Mouse (Mus musculus): ENCODE measurements at regions not wholly inside any gene's neighbourhood (a gene's known extent, or its start where the extent isn't known, plus 50 kb on each side); places are given as distances from the start of the nearest gene placed in this dataset.

- DNase-seq (ENCODE audit: low spot score in 2 of 2): no peak
Measured at GRCm38 (mm10) chr7:145105831-145106493, 102.0 kb downstream of the 1810010D01Rik start.

GRCm38 (mm10) chr7:145102692-145103091, 105.2 kb downstream of the 1810010D01Rik start:
- DNase-seq (ENCODE audit: low spot score in 2 of 2): no peak

- peak; percentile 44 to 73 for DNase-seq (ENCODE audit: low spot score in 2 of 2)
Measured at GRCm38 (mm10) chr7:145102216-145102615, 105.7 kb downstream of the 1810010D01Rik start.

GRCm38 (mm10) chr7:145098335-145098734, 109.6 kb downstream of the 1810010D01Rik start:
- DNase-seq (ENCODE audit: low spot score in 2 of 2): no peak

GRCm38 (mm10) chr7:145094134-145094526, 113.8 kb downstream of the 1810010D01Rik start:
- DNase-seq (ENCODE audit: low spot score in 2 of 2): no peak

- DNase-seq (ENCODE audit: low spot score in 2 of 2): no peak
Measured at GRCm38 (mm10) chr7:145093417-145094133, 114.3 kb downstream of the 1810010D01Rik start.

GRCm38 (mm10) chr7:145092392-145093176, 115.3 kb downstream of the 1810010D01Rik start:
- DNase-seq (ENCODE audit: low spot score in 2 of 2): no peak

GRCm38 (mm10) chr7:145090849-145091248, 117.1 kb downstream of the 1810010D01Rik start:
- DNase-seq (ENCODE audit: low spot score in 2 of 2): no peak

GRCm38 (mm10) chr7:145089315-145089721, 118.6 kb downstream of the 1810010D01Rik start:
- DNase-seq (ENCODE audit: low spot score in 2 of 2): no peak

- DNase-seq (ENCODE audit: low spot score in 2 of 2): no peak
Measured at GRCm38 (mm10) chr7:145088655-145089054, 119.3 kb downstream of the 1810010D01Rik start.

GRCm38 (mm10) chr7:145087790-145088189, 120.1 kb downstream of the 1810010D01Rik start:
- DNase-seq (ENCODE audit: low spot score in 2 of 2): no peak

- no peak for DNase-seq (ENCODE audit: low spot score in 2 of 2)
Measured at GRCm38 (mm10) chr7:145082917-145083752, 124.8 kb downstream of the 1810010D01Rik start.

- no peak for DNase-seq (ENCODE audit: low spot score in 2 of 2)
Measured at GRCm38 (mm10) chr7:145071996-145072790, 132.5 kb upstream of the Ccnd1 start.

- no peak for DNase-seq (ENCODE audit: low spot score in 2 of 2)
Measured at GRCm38 (mm10) chr7:145071533-145071932, 131.8 kb upstream of the Ccnd1 start.

- DNase-seq (ENCODE audit: low spot score in 2 of 2): no peak
Measured at GRCm38 (mm10) chr7:145067366-145067765, 127.6 kb upstream of the Ccnd1 start.

GRCm38 (mm10) chr7:145056320-145056719, 116.6 kb upstream of the Ccnd1 start:
- no peak for DNase-seq (ENCODE audit: low spot score in 2 of 2)

GRCm38 (mm10) chr7:145051616-145052015, 111.9 kb upstream of the Ccnd1 start:
- DNase-seq (ENCODE audit: low spot score in 2 of 2): no peak

GRCm38 (mm10) chr7:145050729-145051128, 111.0 kb upstream of the Ccnd1 start:
- DNase-seq (ENCODE audit: low spot score in 2 of 2): no peak

GRCm38 (mm10) chr7:145048481-145048877, 108.8 kb upstream of the Ccnd1 start:
- no peak for DNase-seq (ENCODE audit: low spot score in 2 of 2)

All from gastrocnemius, postnatal 4 days (tissue).